Mouse (Mus musculus): ENCODE data around the gene Gtsf1l.
A peak's percentile ranks its signal among the peaks of the same experiment; 100 is the strongest.

The Gtsf1l gene

GRCm38 (mm10) chr2:163087728-163088127, at the start of gene Gtsf1l:
Gtsf1l (minus strand) TSS chr2:163087855.
- DNase-seq (ENCODE audit: low spot score), result no peak

GRCm38 (mm10) chr2:163136996-163137395, 49.3 kb upstream of the Gtsf1l start:
- no peak for DNase-seq (ENCODE audit: low spot score)

- DNase-seq (ENCODE audit: low spot score), result no peak
Observed at GRCm38 (mm10) chr2:163135931-163136330, 48.3 kb upstream of the Gtsf1l start.

- no peak for DNase-seq (ENCODE audit: low spot score)
Observed at GRCm38 (mm10) chr2:163132314-163132713, 44.7 kb upstream of the Gtsf1l start.

GRCm38 (mm10) chr2:163130837-163131236, 43.2 kb upstream of the Gtsf1l start:
- no peak for DNase-seq (ENCODE audit: low spot score)

GRCm38 (mm10) chr2:163123496-163123895, 35.8 kb upstream of the Gtsf1l start:
- DNase-seq (ENCODE audit: low spot score), result no peak

- DNase-seq (ENCODE audit: low spot score), result no peak
Observed at GRCm38 (mm10) chr2:163122319-163122718, 34.7 kb upstream of the Gtsf1l start.

- no peak for DNase-seq (ENCODE audit: low spot score)
Observed at GRCm38 (mm10) chr2:163121353-163121660, 33.7 kb upstream of the Gtsf1l start.

GRCm38 (mm10) chr2:163120626-163121352, 33.1 kb upstream of the Gtsf1l start:
- DNase-seq (ENCODE audit: low spot score), result no peak

GRCm38 (mm10) chr2:163111413-163112201, 24.0 kb upstream of the Gtsf1l start:
- DNase-seq (ENCODE audit: low spot score), result no peak

GRCm38 (mm10) chr2:163110706-163111105, 23.1 kb upstream of the Gtsf1l start:
- DNase-seq (ENCODE audit: low spot score), result no peak

- DNase-seq (ENCODE audit: low spot score), result no peak
Observed at GRCm38 (mm10) chr2:163108385-163108784, 20.7 kb upstream of the Gtsf1l start.

- no peak for DNase-seq (ENCODE audit: low spot score)
Observed at GRCm38 (mm10) chr2:163104086-163104770, 16.6 kb upstream of the Gtsf1l start.

- DNase-seq (ENCODE audit: low spot score), result no peak
Observed at GRCm38 (mm10) chr2:163102900-163103653, 15.4 kb upstream of the Gtsf1l start.

- DNase-seq (ENCODE audit: low spot score), result no peak
Observed at GRCm38 (mm10) chr2:163102216-163102615, 14.6 kb upstream of the Gtsf1l start.

GRCm38 (mm10) chr2:163101646-163102203, 14.1 kb upstream of the Gtsf1l start:
- peak; percentile 75 for DNase-seq (ENCODE audit: low spot score)

- DNase-seq (ENCODE audit: low spot score), result no peak
Observed at GRCm38 (mm10) chr2:163100551-163100950, 12.9 kb upstream of the Gtsf1l start.

GRCm38 (mm10) chr2:163099919-163100318, 12.3 kb upstream of the Gtsf1l start:
- DNase-seq (ENCODE audit: low spot score), result no peak

- no peak for DNase-seq (ENCODE audit: low spot score)
Observed at GRCm38 (mm10) chr2:163095784-163096183, 8.1 kb upstream of the Gtsf1l start.

GRCm38 (mm10) chr2:163094909-163095308, 7.3 kb upstream of the Gtsf1l start:
- DNase-seq (ENCODE audit: low spot score), result no peak

- no peak for DNase-seq (ENCODE audit: low spot score)
Observed at GRCm38 (mm10) chr2:163089475-163090123, 1.9 kb upstream of the Gtsf1l start.

Data from ovary, postnatal 14 days (tissue).